ENCODE assay signal across 18 mouse cellular contexts in genomic region chr11:75644684-75645083, GRCm38 (mm10). TPM values are rescaled to one million over a fixed set of nuclear protein-coding genes. Genes with fewer than 3 reads are reported as not detected.
DNase-seq lines count a peak whose midpoint lies in the region; ATAC-seq and TF ChIP-seq lines count a peak whose summit lies in the region.
"Had no signal": no experiment of that assay in that cellular context is flagged by ENCODE, and none has a peak within 500 bp of the region (broad histone marks: within the 10 kb centered on the region; RNA-seq: fewer than 3 reads in every experiment).

No protein-coding gene starts in this region.

- no peak overlapping the region for H3K4me3 ChIP-seq in bone marrow macrophage, adult 2 months (ENCODE audit: insufficient read depth, low read length)
- no peak overlapping the region for H3K4me3 ChIP-seq in intestine, postnatal 0 days (ENCODE audit: low read depth, low read length)
- H3K4me3 ChIP-seq: forebrain, embryonic 15.5 days; gastrocnemius, adult 2 months; heart, adult 2 months; limb, embryonic 10.5 days; liver, embryonic 13.5 days had no signal

- H3K4me2 ChIP-seq in intestine, postnatal 0 days (replicated peaks; ENCODE audit: low read depth), result no peak overlapping the region
- H3K4me2 ChIP-seq: forebrain, embryonic 15.5 days; liver, embryonic 13.5 days had no signal

- H3K27ac ChIP-seq in bone marrow macrophage, adult 2 months (ENCODE audit: insufficient read depth, low read depth, low read length), result peak overlapping the region; percentile 66
- no peak overlapping the region for H3K27ac ChIP-seq in intestine, postnatal 0 days (ENCODE audit: low read depth, low read length)
- H3K27ac ChIP-seq: forebrain, embryonic 15.5 days; gastrocnemius, adult 2 months; heart, adult 2 months; hindbrain, postnatal 0 days; limb, embryonic 10.5 days; liver, embryonic 13.5 days had no signal

- TF ChIP-seq CTCF in bone marrow macrophage, adult 2 months (IDR thresholded peaks at IDR 0.05; ENCODE audit: low read depth, low read length), result no peak
- no peak for TF ChIP-seq CTCF in intestine, postnatal 0 days (IDR thresholded peaks at IDR 0.05; ENCODE audit: low read depth)

- 69% methylated on average over 9 of the region's 9 CpGs for WGBS in intestine, postnatal 0 days

- H3K9me3 ChIP-seq in intestine, postnatal 0 days (ENCODE audit: control insufficient read depth), result no peaks in the 10 kb centered on the region
- H3K9me3 ChIP-seq: forebrain, embryonic 15.5 days; limb, embryonic 10.5 days; liver, embryonic 13.5 days had no signal

- peaks cover 30% of the 10 kb centered on the region; the same call in 1 of the 2 replicates for H3K36me3 ChIP-seq in intestine, postnatal 0 days (ENCODE audit: control insufficient read depth, insufficient read depth)
- H3K36me3 ChIP-seq: limb, embryonic 10.5 days had no signal

- peaks cover 32% of the 10 kb centered on the region for H3K4me1 ChIP-seq in bone marrow macrophage, adult 2 months (ENCODE audit: control insufficient read depth, insufficient read depth, low read length)
- no peaks in the 10 kb centered on the region for H3K4me1 ChIP-seq in intestine, postnatal 0 days (replicated peaks; ENCODE audit: control insufficient read depth, insufficient read depth, low read length)

- DNase-seq in heart, adult 11 months, result peak; percentile 95
- no peak for DNase-seq in heart, adult 9 months (ENCODE audit: low spot score in 2 of 2)
- peak; percentile 33 to 41 for DNase-seq in monocyte, adult 2 months (ENCODE audit: low read depth in 1 of 2, low spot score in 2 of 2)
- peak; percentile 52 for DNase-seq in thymus, postnatal 25 days
- no peak for DNase-seq in frontal cortex, postnatal 25 days (ENCODE audit: low spot score in 2 of 2)
- DNase-seq in lung, postnatal 4 days, result no peak
- DNase-seq: cerebellum, adult 18-20 months; gastrocnemius, adult 2 months; kidney, adult 2 months; kidney, postnatal 36 days; liver, embryonic 13.5 days; retina, postnatal 1 day had no signal

- ATAC-seq in intestine, postnatal 0 days, result no peak
- ATAC-seq: forebrain, embryonic 15.5 days; hindbrain, postnatal 0 days had no signal

- H3K9ac ChIP-seq in intestine, postnatal 0 days (ENCODE audit: low read depth, low read length), result no peak overlapping the region
- H3K9ac ChIP-seq: forebrain, embryonic 15.5 days; liver, embryonic 13.5 days had no signal

- no peaks in the 10 kb centered on the region for H3K27me3 ChIP-seq in intestine, postnatal 0 days (replicated peaks; ENCODE audit: control insufficient read depth, insufficient read depth, low read length)
- H3K27me3 ChIP-seq: forebrain, embryonic 15.5 days; liver, embryonic 13.5 days had no signal

- TF ChIP-seq POLR2A in bone marrow macrophage, adult 2 months (IDR thresholded peaks at IDR 0.05; ENCODE audit: borderline replicate concordance, low read depth, low read length), result no peak

RNA-seq across cellular contexts. Expression of gene Myo1c, which starts 5.6 kb away (rescaled TPM):
- 77.3 and 90.4 TPM in 2 replicates for polyA plus RNA-seq in bone marrow macrophage, adult 2 months (2012; ENCODE audit: insufficient read depth, insufficient read length, missing spikeins)
- 27.7 and 28.3 TPM in 2 replicates for polyA plus RNA-seq in intestine, postnatal 0 days (2015; fragmentation: Nextera tagmentation; extraction: Ambion mirVana)

RNA-seq across cellular contexts. Expression of gene Inpp5k, which starts 13.9 kb away (rescaled TPM):
- polyA plus RNA-seq in bone marrow macrophage, adult 2 months (2012; ENCODE audit: insufficient read depth, insufficient read length, missing spikeins), result 85.4 and 101 TPM in 2 replicates
- 20.6 and 23.8 TPM in 2 replicates for polyA plus RNA-seq in intestine, postnatal 0 days (2015; fragmentation: Nextera tagmentation; extraction: Ambion mirVana)

RNA-seq across cellular contexts. Expression of gene Crk, which starts 34.4 kb away (rescaled TPM):
- polyA plus RNA-seq in bone marrow macrophage, adult 2 months (2012; ENCODE audit: insufficient read depth, insufficient read length, missing spikeins), result 67.0 and 70.3 TPM in 2 replicates
- polyA plus RNA-seq in intestine, postnatal 0 days (2015; fragmentation: Nextera tagmentation; extraction: Ambion mirVana), result 64.8 and 64.9 TPM in 2 replicates

RNA-seq across cellular contexts. Expression of gene Pitpna, which starts 56.8 kb away (rescaled TPM):
- 512 TPM in 2 replicates for polyA plus RNA-seq in bone marrow macrophage, adult 2 months (2012; ENCODE audit: insufficient read depth, insufficient read length, missing spikeins)
- 160 and 161 TPM in 2 replicates for polyA plus RNA-seq in intestine, postnatal 0 days (2015; fragmentation: Nextera tagmentation; extraction: Ambion mirVana)

Comparison
In these comparisons a context has a peak if more than half of its experiments do, and no peak if none do; other contexts are left out.
1. DNase-seq: peak in heart, adult 11 months (single experiment), monocyte, adult 2 months (2 of 2) and thymus, postnatal 25 days (single experiment); none in heart, adult 9 months (0 of 2), frontal cortex, postnatal 25 days (0 of 2) and lung, postnatal 4 days (0 of 2).